Mouse (Mus musculus): ENCODE measurements around the gene Entpd1.

GRCm38 (mm10) chr19:40633144-40633543 is 21.0 kb downstream of the Entpd1 start:
- TF ChIP-seq CTCF (IDR thresholded peaks at IDR 0.05; ENCODE audit: low read depth, low read length) (no peak), GATA2 (IDR thresholded peaks at IDR 0.05; ENCODE audit: borderline replicate concordance, low read depth, low read length) (no peak), TAL1 (conservative IDR thresholded peaks at IDR 0.05; ENCODE audit: low read depth, low read length) (no peak), GATA1 (IDR thresholded peaks at IDR 0.05; ENCODE audit: borderline replicate concordance, low read length) (no peak)

Measured in G1E (cell line).